In genomic region chr1:180158648-180159047, GRCm38 (mm10) we compare ENCODE assay signal across 20 mouse cellular contexts. TPM values are rescaled to one million over a fixed set of nuclear protein-coding genes. Genes with fewer than 3 reads are reported as not detected.
DNase-seq lines count a peak whose midpoint lies in the region; ATAC-seq and TF ChIP-seq lines count a peak whose summit lies in the region.
"Had no signal": no experiment of that assay in that cellular context is flagged by ENCODE, and none has a peak within 500 bp of the region (broad histone marks: within the 10 kb centered on the region; RNA-seq: fewer than 3 reads in every experiment).

No protein-coding gene starts in this region.

- H3K9ac ChIP-seq in heart, embryonic 12.5 days = no peak overlapping the region
- no peak overlapping the region for H3K9ac ChIP-seq in liver, postnatal 0 days (replicated peaks)
- no peak overlapping the region for H3K9ac ChIP-seq in liver, embryonic 11.5 days (ENCODE audit: low read depth, low read length)
- H3K9ac ChIP-seq in CH12.LX (ENCODE audit: insufficient read depth, low read depth) = no peak overlapping the region
- H3K9ac ChIP-seq in stomach, embryonic 14.5 days (replicated peaks; ENCODE audit: low read depth, low read length) = no peak overlapping the region
- H3K9ac ChIP-seq: embryonic facial prominence, embryonic 13.5 days; forebrain, embryonic 13.5 days; forebrain, postnatal 0 days; hindbrain, embryonic 13.5 days had no signal

- TF ChIP-seq POLR2A in CH12.LX (IDR thresholded peaks at IDR 0.05; ENCODE audit: low read depth, low read length) = no peak

- dilution Hi-C loops in CH12.LX (cut with MboI; ENCODE audit: extremely low pct_ligation_motif_present, extremely low pct_unique_long_range_greater_than_20kb, low sequenced_read_pairs) = no loop called here

- H3K9me3 ChIP-seq in heart, embryonic 12.5 days (replicated peaks) = no peaks in the 10 kb centered on the region
- no peaks in the 10 kb centered on the region for H3K9me3 ChIP-seq in liver, postnatal 0 days (ENCODE audit: low read length)
- H3K9me3 ChIP-seq in liver, embryonic 11.5 days (ENCODE audit: control insufficient read depth, low read length) = no peaks in the 10 kb centered on the region
- no peaks in the 10 kb centered on the region for H3K9me3 ChIP-seq in CH12.LX (replicated peaks; ENCODE audit: low read length)
- H3K9me3 ChIP-seq in stomach, embryonic 14.5 days (ENCODE audit: control insufficient read depth, low read depth, low read length) = no peaks in the 10 kb centered on the region
- H3K9me3 ChIP-seq: embryonic facial prominence, embryonic 13.5 days; forebrain, embryonic 13.5 days; hindbrain, embryonic 13.5 days had no signal

- H3K4me3 ChIP-seq in heart, embryonic 12.5 days = no peak overlapping the region
- H3K4me3 ChIP-seq in liver, postnatal 0 days (ENCODE audit: low read depth, low read length) = no peak overlapping the region
- H3K4me3 ChIP-seq in liver, embryonic 11.5 days (ENCODE audit: low read depth, low read length) = no peak overlapping the region
- no peak overlapping the region for H3K4me3 ChIP-seq in CH12.LX (replicated peaks in 1 of 3; ENCODE audit: low read depth in 2 of 3, low read length in 2 of 3, poor library complexity in 1 of 3)
- no peak overlapping the region for H3K4me3 ChIP-seq in stomach, embryonic 14.5 days (ENCODE audit: low read depth, low read length)
- H3K4me3 ChIP-seq: embryonic facial prominence, embryonic 13.5 days; forebrain, embryonic 13.5 days; hindbrain, embryonic 13.5 days had no signal

- in situ Hi-C loops in CH12.LX (cut with MboI; ENCODE audit: low pct_ligation_motif_present, low pct_unique_long_range_greater_than_20kb, low sequenced_read_pairs) = no loop called here

- DNase-seq in heart, adult 11 months = peak; percentile 85
- peak; percentile 9 for DNase-seq in liver, postnatal 0 days
- no peak for DNase-seq in liver, embryonic 11.5 days (ENCODE audit: low spot score)
- no peak for DNase-seq in CH12.LX (ENCODE audit: extremely low read depth)
- no peak for DNase-seq in kidney, adult 8-10 months
- no peak for DNase-seq in left cerebral cortex, postnatal 25 days (ENCODE audit: low spot score in 2 of 2)
- DNase-seq: adrenal gland, postnatal 10 days; B cell, adult 2 months; cerebellum, adult 11-12 months; cerebellum, adult 9-10 months; cerebellum, postnatal 25 days; forebrain, postnatal 0 days; gastrocnemius, postnatal 14 days; heart, postnatal 10 days had no signal

- H3K36me3 ChIP-seq in heart, embryonic 12.5 days = peaks cover 39% of the 10 kb centered on the region
- no peaks in the 10 kb centered on the region for H3K36me3 ChIP-seq in liver, postnatal 0 days (replicated peaks; ENCODE audit: insufficient read depth, low read length)
- H3K36me3 ChIP-seq in liver, embryonic 11.5 days (ENCODE audit: control insufficient read depth, insufficient read depth, low read length) = no peaks in the 10 kb centered on the region; the same call in 1 of the 2 replicates
- peaks cover 0 to 21% of the 10 kb centered on the region in 2 experiments for H3K36me3 ChIP-seq in CH12.LX (replicated peaks in 1 of 2; ENCODE audit: control insufficient read depth in 1 of 2, insufficient read depth in 1 of 2, low read length in 1 of 2)
- peaks cover 25% of the 10 kb centered on the region; the same call in 1 of the 2 replicates for H3K36me3 ChIP-seq in stomach, embryonic 14.5 days (ENCODE audit: control insufficient read depth, insufficient read depth, low read length)

- WGBS in heart, embryonic 12.5 days = 75% methylated on average over 2 of the region's 2 CpGs
- WGBS in liver, postnatal 0 days (ENCODE audit: insufficient replicate concordance) = 44% methylated on average over 2 of the region's 2 CpGs
- 53% methylated on average over 2 of the region's 2 CpGs for WGBS in liver, embryonic 11.5 days
- 47% methylated on average over 2 of the region's 2 CpGs for WGBS in stomach, embryonic 14.5 days

- intact Hi-C loops in left cerebral cortex, postnatal 25 days (cut with DNase I) = no loop called here

- H3K27ac ChIP-seq in heart, embryonic 12.5 days (ENCODE audit: poor library complexity, severe bottlenecking) = no peak overlapping the region
- no peak overlapping the region for H3K27ac ChIP-seq in liver, postnatal 0 days (ENCODE audit: low read depth)
- H3K27ac ChIP-seq in liver, embryonic 11.5 days (ENCODE audit: low read depth, low read length) = no peak overlapping the region
- no peak overlapping the region for H3K27ac ChIP-seq in CH12.LX (ENCODE audit: insufficient read depth, low read depth)
- no peak overlapping the region for H3K27ac ChIP-seq in stomach, embryonic 14.5 days (ENCODE audit: low read length)
- H3K27ac ChIP-seq: embryonic facial prominence, embryonic 13.5 days; forebrain, embryonic 13.5 days; hindbrain, embryonic 13.5 days; hindbrain, postnatal 0 days had no signal

- no peak for TF ChIP-seq CTCF in liver, postnatal 0 days (IDR thresholded peaks at IDR 0.05; ENCODE audit: low read depth)
- no peak for TF ChIP-seq CTCF in CH12.LX (conservative IDR thresholded peaks at IDR 0.05 in 1 of 2, IDR thresholded peaks at IDR 0.05 in 1 of 2; ENCODE audit: low read depth in 2 of 2, low read length in 2 of 2)

- TF ChIP-seq RAD21 in CH12.LX (IDR thresholded peaks at IDR 0.05; ENCODE audit: low read depth, low read length) = no peak

- ATAC-seq in heart, embryonic 12.5 days (ENCODE audit: insufficient number of reproducible peaks, low FRiP score) = no peak
- ATAC-seq in liver, postnatal 0 days = no peak
- no peak for ATAC-seq in liver, embryonic 11.5 days (replicated peaks; ENCODE audit: low FRiP score)
- peak; percentile 74; the same call in 1 of the 2 replicates for ATAC-seq in stomach, embryonic 14.5 days (ENCODE audit: insufficient number of reproducible peaks, insufficient read depth, low FRiP score, low read depth)
- ATAC-seq: forebrain, embryonic 13.5 days; forebrain, postnatal 0 days; hindbrain, postnatal 0 days had no signal

- H3K27me3 ChIP-seq in heart, embryonic 12.5 days (replicated peaks) = no peaks in the 10 kb centered on the region
- H3K27me3 ChIP-seq in liver, postnatal 0 days (ENCODE audit: insufficient read depth, low read length) = no peaks in the 10 kb centered on the region
- H3K27me3 ChIP-seq in liver, embryonic 11.5 days (replicated peaks; ENCODE audit: control insufficient read depth, insufficient read depth, low read length) = no peaks in the 10 kb centered on the region
- no peaks in the 10 kb centered on the region for H3K27me3 ChIP-seq in CH12.LX (replicated peaks)
- no peaks in the 10 kb centered on the region for H3K27me3 ChIP-seq in stomach, embryonic 14.5 days (ENCODE audit: control insufficient read depth, insufficient read depth, low read length)
- H3K27me3 ChIP-seq: embryonic facial prominence, embryonic 13.5 days; forebrain, embryonic 13.5 days; hindbrain, embryonic 13.5 days had no signal

- TF ChIP-seq EP300 in liver, postnatal 0 days (IDR thresholded peaks at IDR 0.05; ENCODE audit: low read depth) = no peak
- TF ChIP-seq EP300 in CH12.LX (IDR thresholded peaks at IDR 0.05; ENCODE audit: low read length) = no peak

- H3K4me2 ChIP-seq in heart, embryonic 12.5 days = no peak overlapping the region
- H3K4me2 ChIP-seq in liver, postnatal 0 days (ENCODE audit: low read depth, low read length) = no peak overlapping the region
- no peak overlapping the region for H3K4me2 ChIP-seq in liver, embryonic 11.5 days
- no peak overlapping the region for H3K4me2 ChIP-seq in CH12.LX (ENCODE audit: insufficient read depth, low read depth, poor library complexity, severe bottlenecking)
- H3K4me2 ChIP-seq in stomach, embryonic 14.5 days (replicated peaks; ENCODE audit: low read depth, low read length) = no peak overlapping the region
- H3K4me2 ChIP-seq: embryonic facial prominence, embryonic 13.5 days; forebrain, embryonic 13.5 days; hindbrain, embryonic 13.5 days had no signal

- H3K4me1 ChIP-seq in heart, embryonic 12.5 days (replicated peaks) = no peaks in the 10 kb centered on the region
- H3K4me1 ChIP-seq in liver, postnatal 0 days (ENCODE audit: insufficient read depth) = no peaks in the 10 kb centered on the region
- no peaks in the 10 kb centered on the region for H3K4me1 ChIP-seq in liver, embryonic 11.5 days (replicated peaks; ENCODE audit: control insufficient read depth, insufficient read depth, low read length)
- peaks cover 0 to 28% of the 10 kb centered on the region in 2 experiments; a peak in 3 of 4 replicates for H3K4me1 ChIP-seq in CH12.LX (ENCODE audit: control insufficient read depth in 1 of 2, insufficient read depth in 2 of 2)
- H3K4me1 ChIP-seq in stomach, embryonic 14.5 days (ENCODE audit: control insufficient read depth, insufficient read depth, low read length) = no peaks in the 10 kb centered on the region
- H3K4me1 ChIP-seq: forebrain, embryonic 13.5 days; hindbrain, embryonic 13.5 days had no signal

- H3K79me2 ChIP-seq in CH12.LX (replicated peaks; ENCODE audit: control insufficient read depth, extremely low read depth, insufficient read depth, poor library complexity, severe bottlenecking) = no peaks in the 10 kb centered on the region

TF ChIP-seq in CH12.LX, 34 proteins besides CTCF, POLR2A, EP300 and RAD21:
- TF ChIP-seq IRF4 (IDR thresholded peaks at IDR 0.05; ENCODE audit: low read depth, low read length) (0 out of 2 replicates have a peak, but pooled peaks have one; percentile 16), RCOR1 (conservative IDR thresholded peaks at IDR 0.05; ENCODE audit: low read depth, low read length) (no peak)

RNA-seq across cellular contexts. Expression of gene Coq8a, which starts 40.8 kb away (rescaled TPM):
- 15.2 and 17.8 TPM in 2 replicates for polyA plus RNA-seq in heart, embryonic 12.5 days (2016; fragmentation: Nextera tagmentation; extraction: Ambion mirVana)
- 36.6 and 49.7 TPM in 2 replicates for polyA plus RNA-seq in liver, postnatal 0 days (2015; fragmentation: Nextera tagmentation; extraction: Ambion mirVana)
- polyA plus RNA-seq in liver, embryonic 11.5 days (2014; fragmentation: Nextera tagmentation; extraction: Ambion mirVana) = 6.7 and 9.3 TPM in 2 replicates
- 74.0 and 88.1 TPM in 2 replicates for total RNA-seq in CH12.LX (2012; rRNA removed)
- total RNA-seq in CH12.LX (2014; rRNA removed) = 73.4 and 84.6 TPM in 2 replicates
- polyA plus RNA-seq in CH12.LX (2012; ENCODE audit: insufficient read length, low read depth) = 237 and 248 TPM in 2 replicates
- 13.3 and 17.1 TPM in 2 replicates for polyA plus RNA-seq in stomach, embryonic 14.5 days (2014; fragmentation: Nextera tagmentation; extraction: Ambion mirVana)
- total RNA-seq in left cerebral cortex, postnatal 25 days (2021) = 10 to 100 TPM; 40.4 to 45.6 TPM

Comparison
In these comparisons a context has a peak if more than half of its experiments do, and no peak if none do; other contexts are left out.
1. DNase-seq: peak in heart, adult 11 months (single experiment) and liver, postnatal 0 days (single experiment); none in liver, embryonic 11.5 days (single experiment), CH12.LX (single experiment), kidney, adult 8-10 months (0 of 2) and left cerebral cortex, postnatal 25 days (0 of 2).